Mouse (Mus musculus) limb, embryonic 14.5 days (tissue): ENCODE results near the gene Unc5cl. TPM values are rescaled to one million over a fixed set of nuclear protein-coding genes. Genes with fewer than 3 reads are reported as not detected.

Source experiments
- ATAC-seq: fragments of 200-750 bp; cut with Nextera tagmentation; 2 replicates; pipeline ENCODE4 v1.8.0; 2017; ENCODE audit warnings: low read depth, moderate number of reproducible peaks, moderate TSS enrichment; ENCODE audit not compliant: low FRiP score
- DNase-seq: peaks from one replicate; pipeline ENCODE4 v3.0.0-alpha.2; 2015; ENCODE audit warnings: low spot score
- H3K27ac ChIP-seq: fragments of 300-500 bp; sonication (generic); replicated peaks from 2 replicates; pipeline ENCODE4 v1.5.1; 2014; ENCODE audit warnings: low read depth, mild to moderate bottlenecking, low read length, moderate library complexity, mixed read lengths
- H3K27me3 ChIP-seq: fragments of 300-500 bp; sonication (generic); 2 replicates; pipeline ENCODE4 v1.6.1; 2014; ENCODE audit warnings: low read length, mixed read lengths; ENCODE audit not compliant: control insufficient read depth, insufficient read depth
- H3K36me3 ChIP-seq: fragments of 300-500 bp; sonication (generic); 2 replicates; pipeline ENCODE4 v1.6.1; 2014; ENCODE audit warnings: mild to moderate bottlenecking, low read length, moderate library complexity, mixed read lengths; ENCODE audit not compliant: control insufficient read depth, insufficient read depth
- H3K4me1 ChIP-seq: fragments of 300-500 bp; sonication (generic); 2 replicates; pipeline ENCODE4 v1.6.1; 2014; ENCODE audit warnings: antibody characterized with exemption, low read length, mixed read lengths; ENCODE audit not compliant: control insufficient read depth, insufficient read depth
- H3K4me2 ChIP-seq: fragments of 300-500 bp; sonication (generic); replicated peaks from 2 replicates; pipeline ENCODE4 v1.6.1; 2014; ENCODE audit warnings: low read depth, mild to moderate bottlenecking, low read length, moderate library complexity; ENCODE audit not compliant: severe bottlenecking
- H3K4me3 ChIP-seq: fragments of 300-500 bp; sonication (generic); replicated peaks from 2 replicates; pipeline ENCODE4 v1.5.1; 2014; ENCODE audit warnings: low read length
- H3K9ac ChIP-seq: fragments of 300-500 bp; sonication (generic); 2 replicates; pipeline ENCODE4 v1.6.1; 2014; ENCODE audit warnings: mild to moderate bottlenecking, low read depth, low read length, moderate library complexity; ENCODE audit not compliant: severe bottlenecking
- H3K9me3 ChIP-seq: fragments of 300-500 bp; sonication (generic); 2 replicates; pipeline ENCODE4 v1.6.1; 2016; ENCODE audit warnings: low read length; ENCODE audit not compliant: control insufficient read depth
- POLR2A ChIP-seq: fragments of 200-500 bp; IDR thresholded peaks from 2 replicates; pipeline ENCODE4 v1.8.0; 2012; ENCODE audit warnings: inconsistent platforms, mild to moderate bottlenecking, moderate library complexity, borderline replicate concordance; ENCODE audit not compliant: insufficient read depth, insufficient read length; ENCODE audit errors: extremely low read depth
- WGBS: fragments of 180-500 bp; shearing (Covaris S2); extraction: QIAGEN DNeasy Blood & Tissue Kit; methylation state at CpG from one replicate; pipeline ENCODE4 v1.1.7; 2014; 5-methylcytosine and 5-hydroxymethylcytosine counted together
- polyA plus RNA-seq, 2 experiments: library from polyadenylated mRNA; depleted of rRNA in 1 of 2; stranded (reverse) in 1 of 2; unstranded in 1 of 2; fragments of >200 nt; fragmentation: Nextera tagmentation in 1 of 2; extraction: Ambion mirVana in 1 of 2; gene quantifications; 2 replicates each; pipeline versions ENCODE4 v1.2.1 to v1.2.3; 2012 to 2014

Unc5cl gene
- polyA plus RNA-seq, 2 experiments, result 0.15 to 0.18 TPM

- no peaks in the 10 kb centered on the region for H3K9me3 ChIP-seq
- H3K36me3 ChIP-seq, result no peaks in the 10 kb centered on the region
- H3K27me3 ChIP-seq, result no peaks in the 10 kb centered on the region
- ATAC-seq (no peak), DNase-seq (no peak)
- 55% methylated on average over 13 of the region's 13 CpGs for WGBS
- no peak overlapping the region for H3K4me2 ChIP-seq
- no peak overlapping the region for H3K4me3 ChIP-seq
- no peak for TF ChIP-seq POLR2A
- no peak overlapping the region for H3K27ac ChIP-seq
- no peak overlapping the region for H3K9ac ChIP-seq
- peaks cover 28% of the 10 kb centered on the region for H3K4me1 ChIP-seq
These were observed 27.5 kb upstream of the Unc5cl start for GRCm38 (mm10) chr17:48426991-48427750.

GRCm38 (mm10) chr17:48427852-48428530 lies 26.7 kb upstream of the Unc5cl start:
- no peak for ATAC-seq
- peaks cover 28% of the 10 kb centered on the region for H3K4me1 ChIP-seq
- DNase-seq, result no peak
- no peaks in the 10 kb centered on the region for H3K27me3 ChIP-seq
- no peak overlapping the region for H3K27ac ChIP-seq
- no peak overlapping the region for H3K9ac ChIP-seq
- no peaks in the 10 kb centered on the region for H3K9me3 ChIP-seq
- H3K4me3 ChIP-seq, result no peak overlapping the region
- H3K36me3 ChIP-seq, result no peaks in the 10 kb centered on the region
- no peak overlapping the region for H3K4me2 ChIP-seq
- TF ChIP-seq POLR2A, result no peak
- 50% methylated on average over 11 of the region's 11 CpGs for WGBS

GRCm38 (mm10) chr17:48430394-48430793 lies 24.3 kb upstream of the Unc5cl start:
- no peaks in the 10 kb centered on the region for H3K27me3 ChIP-seq
- H3K9ac ChIP-seq, result no peak overlapping the region
- no peak for ATAC-seq
- TF ChIP-seq POLR2A, result no peak
- H3K4me1 ChIP-seq, result peaks cover 31% of the 10 kb centered on the region
- WGBS, result 40% methylated on average over 5 of the region's 5 CpGs
- peak; percentile 44 for DNase-seq
- H3K4me2 ChIP-seq, result no peak overlapping the region
- no peak overlapping the region for H3K4me3 ChIP-seq
- H3K9me3 ChIP-seq, result no peaks in the 10 kb centered on the region
- peak overlapping the region; percentile 43 for H3K27ac ChIP-seq
- H3K36me3 ChIP-seq, result no peaks in the 10 kb centered on the region

GRCm38 (mm10) chr17:48431054-48431453 lies 23.6 kb upstream of the Unc5cl start:
- 69% methylated on average over 5 of the region's 5 CpGs for WGBS

GRCm38 (mm10) chr17:48432158-48432980 lies 22.3 kb upstream of the Unc5cl start, which contains the start of gene Apobec2:
Apobec2 (minus strand) TSS chr17:48432930.
- Histone ChIP-seq H3K9me3 (no peaks in the 10 kb centered on the region), H3K36me3 (no peaks in the 10 kb centered on the region), H3K4me2 (no peak within 1 kb of the TSS), H3K4me1 (peaks cover 23% of the 10 kb centered on the region), H3K27me3 (no peaks in the 10 kb centered on the region), H3K4me3 (no peak within 1 kb of the TSS), H3K9ac (no peak within 1 kb of the TSS), H3K27ac (no peak within 1 kb of the TSS)
- 69% methylated on average over 16 of the region's 16 CpGs for WGBS
- DNase-seq, result peak; percentile 49
- TF ChIP-seq POLR2A, result no peak
- ATAC-seq, result 0 out of 2 replicates have a peak, but pooled peaks have one; percentile 11

More at GRCm38 (mm10) chr17:48431054-48431453, 23.6 kb upstream of the Unc5cl start:
- Histone ChIP-seq H3K9me3 (no peaks in the 10 kb centered on the region), H3K27me3 (no peaks in the 10 kb centered on the region), H3K4me2 (no peak overlapping the region), H3K27ac (no peak overlapping the region), H3K36me3 (no peaks in the 10 kb centered on the region), H3K9ac (no peak overlapping the region), H3K4me1 (peaks cover 28% of the 10 kb centered on the region), H3K4me3 (no peak overlapping the region)
- DNase-seq, result no peak
- no peak for TF ChIP-seq POLR2A
- no peak for ATAC-seq
